Mouse (Mus musculus): ENCODE results near the gene Cga.

The Cga gene

DNA sequence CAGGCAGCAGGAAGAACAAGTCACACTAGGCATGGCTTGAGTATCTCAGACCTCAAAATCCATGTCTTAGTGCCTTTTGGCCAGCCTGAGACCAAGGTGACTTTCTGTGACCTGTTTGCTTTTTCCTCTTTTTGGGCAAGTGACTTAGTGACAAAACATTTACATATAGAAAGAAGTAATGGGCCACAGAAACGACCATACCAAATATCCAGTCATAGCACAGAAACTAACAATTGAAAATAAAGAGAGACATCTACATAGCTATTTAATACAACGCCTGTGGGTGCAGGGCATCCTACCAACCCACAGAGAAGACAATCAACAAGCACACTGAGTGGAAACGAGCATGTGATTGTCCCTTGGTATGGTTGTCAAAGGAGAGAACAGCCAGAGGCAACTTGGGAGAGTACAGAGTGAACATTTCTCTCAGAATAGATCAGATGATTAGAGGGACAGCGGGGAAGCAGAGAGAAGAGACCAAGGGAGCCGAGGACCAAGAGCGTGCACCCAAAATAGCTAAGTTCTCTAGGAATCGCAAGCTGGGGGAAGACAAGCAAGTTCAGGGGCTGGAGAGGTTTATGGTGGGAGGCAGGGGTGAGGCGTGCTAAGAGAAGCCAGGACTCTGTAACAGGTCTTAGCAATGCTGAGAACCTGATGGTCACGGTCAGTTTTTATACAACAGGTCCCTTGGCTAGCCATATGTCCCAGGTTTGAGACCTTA lies 7.8 kb upstream of the Cga start:
- H3K4me1 ChIP-seq (replicated peaks; ENCODE audit: low read depth, low read length), result peaks cover 61% of the 10 kb centered on the region
- peaks cover 25% of the 10 kb centered on the region for H3K27me3 ChIP-seq (ENCODE audit: insufficient read depth, low read length)
- H3K36me3 ChIP-seq (ENCODE audit: insufficient read depth, low read length), result 0 out of 2 replicates have a peak, but pooled peaks cover 5% of the 10 kb centered on the region
- H3K9me3 ChIP-seq (ENCODE audit: low read length), result no peaks in the 10 kb centered on the region
- H3K4me3 ChIP-seq (replicated peaks; ENCODE audit: low read length), result peak overlapping the region; percentile 85
- no peak for TF ChIP-seq CTCF (conservative IDR thresholded peaks at IDR 0.05; ENCODE audit: low read length)
- TF ChIP-seq POU5F1 (IDR thresholded peaks at IDR 0.05; ENCODE audit: borderline replicate concordance, low read length), result no peak
- peak; percentile 49; the same call in 1 of the 2 replicates for TF ChIP-seq NANOG (IDR thresholded peaks at IDR 0.05; ENCODE audit: borderline replicate concordance, low read length)

DNA sequence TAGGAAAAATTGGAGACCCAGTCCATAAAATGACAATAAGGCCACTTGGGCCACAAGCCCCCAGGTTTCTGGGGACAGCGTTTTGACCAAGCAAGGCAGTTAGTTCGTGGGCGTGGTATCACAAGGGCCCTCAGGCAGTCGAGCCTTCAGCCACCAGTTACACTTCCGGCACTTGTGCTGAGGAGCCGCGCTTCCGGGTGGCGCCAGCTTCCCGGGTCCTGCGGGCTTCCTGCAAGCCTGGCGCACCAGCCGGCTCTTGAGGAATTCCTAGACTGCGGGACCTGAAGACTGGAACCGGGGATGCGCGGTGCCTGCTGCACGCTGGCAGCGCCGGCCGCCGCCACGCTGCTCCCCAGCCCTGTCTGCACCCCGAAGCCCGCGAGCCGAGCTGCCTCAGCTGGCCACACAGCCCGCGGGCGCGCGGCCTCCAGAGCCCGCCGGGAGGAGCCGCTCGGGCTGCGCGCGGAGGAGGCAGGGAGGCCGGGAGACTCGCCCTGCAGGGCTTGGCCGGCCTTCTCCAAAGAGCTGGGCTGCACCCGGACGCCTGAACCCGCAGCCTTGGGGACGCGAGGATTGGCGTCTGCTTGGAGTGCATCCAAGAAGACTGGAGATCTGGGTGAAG lies 7.0 kb upstream of the Cga start:
- Histone ChIP-seq H3K4me1 (replicated peaks; ENCODE audit: low read depth, low read length) (peaks cover 62% of the 10 kb centered on the region), H3K9me3 (ENCODE audit: low read length) (no peaks in the 10 kb centered on the region), H3K27me3 (ENCODE audit: insufficient read depth, low read length) (peaks cover 33% of the 10 kb centered on the region), H3K36me3 (ENCODE audit: insufficient read depth, low read length) (no peaks in the 10 kb centered on the region), H3K4me3 (replicated peaks; ENCODE audit: low read length) (peak overlapping the region; percentile 85)
- TF ChIP-seq POU5F1 (IDR thresholded peaks at IDR 0.05; ENCODE audit: borderline replicate concordance, low read length) (no peak), NANOG (IDR thresholded peaks at IDR 0.05; ENCODE audit: borderline replicate concordance, low read length) (no peak), CTCF (conservative IDR thresholded peaks at IDR 0.05; ENCODE audit: low read length) (no peak)

DNA sequence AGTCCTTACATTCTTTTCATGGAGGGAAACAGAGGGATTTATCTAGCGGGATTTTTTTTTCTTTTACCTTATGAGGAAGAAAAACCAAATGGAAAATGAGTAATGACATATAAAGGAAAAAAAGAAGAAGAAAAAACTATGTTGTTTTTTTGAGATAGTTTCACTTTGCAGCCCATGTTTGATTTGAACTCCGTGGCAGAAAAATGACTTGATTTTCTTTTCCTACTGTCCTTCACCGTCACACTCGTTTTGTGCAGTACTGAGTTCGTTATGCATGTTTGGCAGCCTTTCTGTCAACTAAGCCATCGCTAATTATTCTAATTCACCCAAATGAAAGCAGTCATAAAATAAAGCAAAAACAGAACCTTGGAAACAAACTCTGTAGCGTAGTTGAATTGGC lies 6.3 kb upstream of the Cga start:
- no peaks in the 10 kb centered on the region for H3K9me3 ChIP-seq (ENCODE audit: low read length)

DNA sequence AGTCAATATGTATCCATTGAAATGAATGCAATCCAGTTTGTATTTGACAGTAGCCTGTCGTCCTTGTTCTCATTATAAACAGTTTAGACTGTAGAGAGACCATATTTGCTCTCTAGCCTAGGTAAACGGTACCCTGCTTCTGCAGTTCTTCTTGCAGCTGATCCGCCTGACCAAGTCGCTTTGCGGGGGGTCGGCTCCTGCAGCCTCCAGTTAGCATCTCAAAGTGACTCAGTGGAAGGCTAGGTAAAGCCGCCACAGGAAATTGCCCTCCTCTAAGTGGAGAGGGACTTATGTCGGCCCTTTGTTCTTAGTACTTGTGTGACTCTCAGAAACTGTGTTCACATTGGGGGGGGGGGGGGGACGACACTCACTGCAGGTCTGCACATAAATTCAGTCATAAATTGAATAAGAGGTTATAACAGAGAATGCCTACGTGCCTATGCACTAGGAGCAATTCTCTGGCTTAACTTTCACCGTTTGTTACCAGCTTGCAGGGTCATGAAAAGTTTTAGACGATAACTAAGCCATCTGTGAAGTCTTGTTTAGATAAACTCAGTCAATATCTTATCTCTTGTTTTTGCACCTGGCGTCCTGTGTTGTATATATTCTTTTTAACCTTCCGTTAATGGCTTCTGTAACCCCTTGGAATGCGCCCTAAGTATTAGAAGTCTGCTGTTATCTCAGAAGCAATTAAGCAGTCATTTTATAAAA lies 4.3 kb upstream of the Cga start:
- Histone ChIP-seq H3K27me3 (ENCODE audit: insufficient read depth, low read length) (peaks cover 40% of the 10 kb centered on the region), H3K36me3 (ENCODE audit: insufficient read depth, low read length) (no peaks in the 10 kb centered on the region), H3K4me3 (replicated peaks; ENCODE audit: low read length) (no peak overlapping the region), H3K4me1 (replicated peaks; ENCODE audit: low read depth, low read length) (peaks cover 55% of the 10 kb centered on the region), H3K9me3 (ENCODE audit: low read length) (no peaks in the 10 kb centered on the region)
- TF ChIP-seq POU5F1 (IDR thresholded peaks at IDR 0.05; ENCODE audit: borderline replicate concordance, low read length) (no peak), NANOG (IDR thresholded peaks at IDR 0.05; ENCODE audit: borderline replicate concordance, low read length) (no peak), CTCF (conservative IDR thresholded peaks at IDR 0.05; ENCODE audit: low read length) (no peak)

More for the DNA sequence above, 6.3 kb upstream of the Cga start:
- peaks cover 37% of the 10 kb centered on the region for H3K27me3 ChIP-seq (ENCODE audit: insufficient read depth, low read length)
- peaks cover 63% of the 10 kb centered on the region for H3K4me1 ChIP-seq (replicated peaks; ENCODE audit: low read depth, low read length)
- TF ChIP-seq POU5F1 (IDR thresholded peaks at IDR 0.05; ENCODE audit: borderline replicate concordance, low read length) (no peak), CTCF (conservative IDR thresholded peaks at IDR 0.05; ENCODE audit: low read length) (no peak), NANOG (IDR thresholded peaks at IDR 0.05; ENCODE audit: borderline replicate concordance, low read length) (no peak)
- peak overlapping the region; percentile 85 for H3K4me3 ChIP-seq (replicated peaks; ENCODE audit: low read length)
- no peaks in the 10 kb centered on the region for H3K36me3 ChIP-seq (ENCODE audit: insufficient read depth, low read length)

DNA sequence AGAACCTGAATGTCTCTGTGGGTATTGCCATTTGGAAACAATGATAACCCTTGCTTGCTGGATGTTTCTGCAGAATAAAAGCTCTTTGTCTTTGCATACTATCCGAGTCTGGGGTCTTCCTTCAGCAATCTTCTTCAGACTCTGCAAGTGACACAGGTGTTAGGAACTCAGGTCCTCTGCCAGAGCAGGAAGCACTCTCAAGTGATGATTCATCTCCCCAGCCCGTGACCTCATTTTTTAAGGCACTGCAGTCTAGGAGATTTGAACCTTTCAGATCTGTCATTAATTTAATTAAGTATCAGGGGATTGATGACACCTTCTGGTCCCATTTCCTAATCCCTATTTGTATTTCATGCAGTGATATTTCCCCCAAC lies 3.8 kb upstream of the Cga start:
- peaks cover 40% of the 10 kb centered on the region for H3K27me3 ChIP-seq (ENCODE audit: insufficient read depth, low read length)
- no peak for TF ChIP-seq POU5F1 (IDR thresholded peaks at IDR 0.05; ENCODE audit: borderline replicate concordance, low read length)
- no peak for TF ChIP-seq NANOG (IDR thresholded peaks at IDR 0.05; ENCODE audit: borderline replicate concordance, low read length)
- TF ChIP-seq CTCF (conservative IDR thresholded peaks at IDR 0.05; ENCODE audit: low read length), result no peak
- H3K4me1 ChIP-seq (replicated peaks; ENCODE audit: low read depth, low read length), result peaks cover 50% of the 10 kb centered on the region
- no peak overlapping the region for H3K4me3 ChIP-seq (replicated peaks; ENCODE audit: low read length)
- no peaks in the 10 kb centered on the region for H3K36me3 ChIP-seq (ENCODE audit: insufficient read depth, low read length)
- no peaks in the 10 kb centered on the region for H3K9me3 ChIP-seq (ENCODE audit: low read length)

DNA sequence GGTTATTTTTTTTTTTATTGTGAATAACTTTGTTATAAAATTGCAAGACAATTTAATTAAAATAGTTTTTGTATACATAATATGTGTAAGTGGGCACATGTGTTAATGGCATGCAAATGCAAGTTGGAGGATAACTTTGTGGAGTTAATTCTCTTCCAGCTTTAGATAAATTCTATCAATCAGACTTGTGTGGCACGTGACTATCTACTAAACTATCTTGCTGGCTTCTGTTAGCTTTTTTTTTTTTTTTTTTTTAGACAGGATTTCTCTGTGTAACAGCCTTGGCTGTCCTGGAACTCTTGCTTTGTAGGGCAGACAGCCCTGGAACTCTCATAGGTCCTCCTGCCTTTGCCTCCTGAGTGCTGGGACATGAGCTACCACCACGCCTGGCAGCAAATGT lies 4.9 kb downstream of the Cga start:
- H3K4me1 ChIP-seq (replicated peaks; ENCODE audit: low read depth, low read length), result peaks cover 36% of the 10 kb centered on the region
- H3K36me3 ChIP-seq (ENCODE audit: insufficient read depth, low read length), result no peaks in the 10 kb centered on the region
- no peaks in the 10 kb centered on the region for H3K9me3 ChIP-seq (ENCODE audit: low read length)
- no peak overlapping the region for H3K4me3 ChIP-seq (replicated peaks; ENCODE audit: low read length)
- H3K27me3 ChIP-seq (ENCODE audit: insufficient read depth, low read length), result no peaks in the 10 kb centered on the region; the same call in 1 of the 2 replicates
- TF ChIP-seq NANOG (IDR thresholded peaks at IDR 0.05; ENCODE audit: borderline replicate concordance, low read length) (no peak), POU5F1 (IDR thresholded peaks at IDR 0.05; ENCODE audit: borderline replicate concordance, low read length) (no peak), CTCF (conservative IDR thresholded peaks at IDR 0.05; ENCODE audit: low read length) (no peak)

DNA sequence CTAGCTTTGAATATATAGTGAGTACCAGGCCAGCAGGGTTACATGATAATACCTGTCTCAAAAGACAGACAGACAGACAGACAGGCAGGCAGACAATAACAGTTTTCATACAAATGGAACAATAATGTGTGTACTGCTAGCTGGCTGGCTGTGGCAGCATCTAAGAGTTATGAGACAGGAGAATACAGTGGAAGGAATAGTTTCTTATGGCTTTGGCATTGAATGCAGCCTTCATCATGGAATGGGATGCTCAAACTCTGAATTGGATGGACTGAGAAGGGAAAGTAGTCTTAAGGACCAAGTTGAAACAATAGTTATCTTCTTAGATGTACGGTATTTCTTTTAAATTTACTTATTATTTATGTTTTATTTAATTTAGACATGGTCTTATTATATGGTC lies 5.7 kb downstream of the Cga start:
- H3K4me3 ChIP-seq (replicated peaks; ENCODE audit: low read length), result no peak overlapping the region
- no peaks in the 10 kb centered on the region for H3K36me3 ChIP-seq (ENCODE audit: insufficient read depth, low read length)
- no peaks in the 10 kb centered on the region for H3K27me3 ChIP-seq (ENCODE audit: insufficient read depth, low read length)
- TF ChIP-seq CTCF (conservative IDR thresholded peaks at IDR 0.05; ENCODE audit: low read length), result no peak
- TF ChIP-seq NANOG (IDR thresholded peaks at IDR 0.05; ENCODE audit: borderline replicate concordance, low read length), result no peak
- no peak for TF ChIP-seq POU5F1 (IDR thresholded peaks at IDR 0.05; ENCODE audit: borderline replicate concordance, low read length)
- peaks cover 45% of the 10 kb centered on the region for H3K4me1 ChIP-seq (replicated peaks; ENCODE audit: low read depth, low read length)
- H3K9me3 ChIP-seq (ENCODE audit: low read length), result no peaks in the 10 kb centered on the region

DNA sequence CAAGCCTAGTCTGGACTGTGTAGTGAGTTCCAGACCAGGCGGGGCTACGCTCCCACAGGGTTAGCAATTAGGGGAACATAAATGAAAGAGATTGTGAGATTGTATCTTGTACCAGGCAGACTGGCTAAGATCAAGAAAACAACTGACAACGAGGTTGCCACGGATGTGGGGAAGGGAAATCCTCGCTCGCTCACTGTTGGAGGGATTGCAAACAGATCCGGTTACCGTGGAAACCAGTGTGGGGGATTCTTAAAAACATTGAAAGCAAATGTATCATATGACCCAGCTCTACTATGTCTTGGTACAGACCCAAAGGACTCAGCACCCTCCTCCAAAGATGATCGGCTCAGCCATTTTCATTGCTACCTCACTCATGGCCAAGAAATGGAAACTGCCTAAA lies 6.6 kb downstream of the Cga start:
- TF ChIP-seq POU5F1 (IDR thresholded peaks at IDR 0.05; ENCODE audit: borderline replicate concordance, low read length), result no peak
- no peak for TF ChIP-seq CTCF (conservative IDR thresholded peaks at IDR 0.05; ENCODE audit: low read length)
- no peak for TF ChIP-seq NANOG (IDR thresholded peaks at IDR 0.05; ENCODE audit: borderline replicate concordance, low read length)
- H3K9me3 ChIP-seq (ENCODE audit: low read length), result no peaks in the 10 kb centered on the region
- no peaks in the 10 kb centered on the region for H3K27me3 ChIP-seq (ENCODE audit: insufficient read depth, low read length)
- H3K36me3 ChIP-seq (ENCODE audit: insufficient read depth, low read length), result no peaks in the 10 kb centered on the region
- H3K4me3 ChIP-seq (replicated peaks; ENCODE audit: low read length), result no peak overlapping the region
- peaks cover 51% of the 10 kb centered on the region for H3K4me1 ChIP-seq (replicated peaks; ENCODE audit: low read depth, low read length)
